Mouse (Mus musculus): ENCODE measurements at regions not wholly inside any gene's neighbourhood (a gene's known extent, or its start where the extent isn't known, plus 50 kb on each side); places are given as distances from the start of the nearest gene placed in this dataset.

DNA sequence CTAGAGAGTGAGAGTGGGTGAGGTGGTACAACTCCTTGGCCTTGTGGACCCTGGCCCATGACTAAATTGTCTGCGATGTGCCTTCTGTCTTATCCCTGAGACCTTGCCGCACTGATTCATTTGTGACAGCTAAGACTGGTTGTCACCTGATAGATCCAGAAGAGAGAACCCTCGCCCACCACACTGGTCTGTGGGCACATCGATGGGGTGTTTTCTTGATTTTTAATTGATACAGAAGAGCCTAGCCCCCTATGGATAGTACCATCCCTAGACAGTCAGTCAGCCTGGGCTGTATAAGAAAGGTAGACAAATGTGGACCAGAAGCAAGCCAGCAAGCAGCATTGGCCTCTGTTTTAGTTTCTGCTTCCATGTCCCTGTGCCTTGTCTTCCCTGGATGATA, 222.9 kb downstream of the Irs2 start:
- TF ChIP-seq CTCF (IDR thresholded peaks at IDR 0.05; ENCODE audit: insufficient read depth, low read depth, low read length), result no peak
- TF ChIP-seq POLR2A (IDR thresholded peaks at IDR 0.05; ENCODE audit: insufficient read depth, low read depth, low read length), result no peak
